Mouse (Mus musculus) liver, embryonic 14.5 days (tissue): Measurements from ENCODE around the gene Chst11. TPM values are rescaled to one million over a fixed set of nuclear protein-coding genes. Genes with fewer than 3 reads are reported as not detected.

ENCODE experiments used
- ATAC-seq: fragments of 200-750 bp; cut with Nextera tagmentation; 2 replicates; pipeline ENCODE4 v1.8.0; 2017; ENCODE audit warnings: moderate number of reproducible peaks, mild to moderate bottlenecking, moderate library complexity; ENCODE audit not compliant: insufficient read depth
- DNase-seq, 3 experiments: peaks; one replicate each; pipeline ENCODE4 v3.0.0-alpha.2; 2012 to 2013; ENCODE audit warnings: low read depth in 3 of 3, low spot score in 3 of 3
- H3K27ac ChIP-seq: fragments of 300-500 bp; sonication (generic); 2 replicates; pipeline ENCODE4 v1.5.1; 2014; ENCODE audit warnings: moderate library complexity, mild to moderate bottlenecking, control low read depth, inconsistent platforms
- H3K27me3 ChIP-seq: fragments of 300-500 bp; sonication (generic); 2 replicates; pipeline ENCODE4 v1.6.1; 2014; ENCODE audit warnings: mild to moderate bottlenecking, low read length, moderate library complexity; ENCODE audit not compliant: control insufficient read depth, insufficient read depth
- H3K36me3 ChIP-seq: fragments of 300-500 bp; sonication (generic); replicated peaks from 2 replicates; pipeline ENCODE4 v1.6.1; 2014; ENCODE audit warnings: low read depth; ENCODE audit not compliant: control insufficient read depth, insufficient read depth
- H3K4me1 ChIP-seq, 2 experiments: fragments of 200-500 bp in 1 of 2; fragments of 300-500 bp in 1 of 2; sonication (generic) in 1 of 2; replicated peaks; 2 replicates each; pipeline ENCODE4 v1.6.1; 2012 to 2014; ENCODE audit warnings: antibody characterized with exemption in 1 of 2, inconsistent platforms in 1 of 2, low read length in 1 of 2; ENCODE audit not compliant: control insufficient read depth in 2 of 2, insufficient read depth in 2 of 2
- H3K4me2 ChIP-seq: fragments of 300-500 bp; sonication (generic); 2 replicates; pipeline ENCODE4 v1.6.1; 2014; ENCODE audit warnings: low read depth, mild to moderate bottlenecking, control low read depth, moderate library complexity
- H3K4me3 ChIP-seq, 2 experiments: fragments of 200-500 bp in 1 of 2; fragments of 300-500 bp in 1 of 2; sonication (generic) in 1 of 2; 2 replicates each; pipeline ENCODE4 v1.5.1; 2012 to 2014; ENCODE audit warnings: low read depth in 2 of 2, low read length in 2 of 2, mild to moderate bottlenecking in 2 of 2, control low read depth in 1 of 2, inconsistent platforms in 1 of 2, moderate library complexity in 1 of 2; ENCODE audit not compliant: insufficient read depth in 1 of 2
- H3K9ac ChIP-seq: fragments of 300-500 bp; sonication (generic); replicated peaks from 2 replicates; pipeline ENCODE4 v1.6.1; 2014; ENCODE audit warnings: mild to moderate bottlenecking, control low read depth, moderate library complexity
- H3K9me3 ChIP-seq: fragments of 300-500 bp; sonication (generic); 2 replicates; pipeline ENCODE4 v1.6.1; 2016; ENCODE audit warnings: low read length, mixed read lengths; ENCODE audit not compliant: control insufficient read depth
- CTCF ChIP-seq: IDR thresholded peaks from 2 replicates; pipeline ENCODE4 v1.5.1; 2016; ENCODE audit warnings: antibody characterized with exemption, low read depth, control low read depth
- EP300 ChIP-seq: IDR thresholded peaks from 2 replicates; pipeline ENCODE4 v1.6.1; 2016; ENCODE audit warnings: antibody characterized with exemption, low read depth
- WGBS: fragments of 180-500 bp; shearing (Covaris S2); extraction: QIAGEN DNeasy Blood & Tissue Kit; methylation state at CpG from one replicate; pipeline ENCODE4 v1.1.7; 2014; ENCODE audit not compliant: insufficient replicate concordance; 5-methylcytosine and 5-hydroxymethylcytosine counted together
- polyA plus RNA-seq, 2 experiments: library from polyadenylated mRNA; depleted of rRNA in 1 of 2; stranded (reverse) in 1 of 2; unstranded in 1 of 2; fragments of >200 nt; fragmentation: Nextera tagmentation in 1 of 2; extraction: Ambion mirVana in 1 of 2; gene quantifications; 2 replicates each; pipeline versions ENCODE4 v1.2.1 to v1.2.3; 2012 to 2014

Chst11 gene
- polyA plus RNA-seq, 2 experiments, result 1.8 to 5.2 TPM

GRCm38 (mm10) chr10:83027673-83028072, 42.4 kb downstream of the Chst11 start:
- H3K9ac ChIP-seq, result no peak overlapping the region; the same call in 1 of the 2 replicates
- peak overlapping the region; percentile 1; the same call in 1 of the 2 replicates for H3K4me2 ChIP-seq
- H3K4me1 ChIP-seq, result peaks cover 20 to 22% of the 10 kb centered on the region in 2 experiments; a peak in 3 of 4 replicates
- TF ChIP-seq CTCF, result no peak
- peak; percentile 72 for TF ChIP-seq EP300
- ATAC-seq (peak; percentile 60), DNase-seq (no peak)
- no peaks in the 10 kb centered on the region for H3K36me3 ChIP-seq
- 43% methylated on average over 6 of the region's 6 CpGs for WGBS
- no peak overlapping the region for H3K4me3 ChIP-seq
- no peaks in the 10 kb centered on the region for H3K27me3 ChIP-seq
- H3K9me3 ChIP-seq, result no peaks in the 10 kb centered on the region
- no peak overlapping the region for H3K27ac ChIP-seq

GRCm38 (mm10) chr10:83030103-83030661, 44.9 kb downstream of the Chst11 start:
- Histone ChIP-seq H3K4me2 (no peak overlapping the region), H3K27ac (no peak overlapping the region), H3K9me3 (no peaks in the 10 kb centered on the region), H3K36me3 (no peaks in the 10 kb centered on the region), H3K9ac (no peak overlapping the region), H3K27me3 (no peaks in the 10 kb centered on the region), H3K4me1 (peaks cover 19 to 25% of the 10 kb centered on the region in 2 experiments; a peak in 3 of 4 replicates), H3K4me3 (no peak overlapping the region)
- TF ChIP-seq CTCF (no peak), EP300 (no peak)
- whole genome bisulfite sequencing, result 59% methylated on average over 5 of the region's 5 CpGs
- ATAC-seq (no peak), DNase-seq (no peak)

GRCm38 (mm10) chr10:83030928-83031327, 45.6 kb downstream of the Chst11 start:
- H3K9ac ChIP-seq, result no peak overlapping the region
- H3K36me3 ChIP-seq, result no peaks in the 10 kb centered on the region
- H3K4me1 ChIP-seq, result peaks cover 19 to 25% of the 10 kb centered on the region in 2 experiments; a peak in 3 of 4 replicates
- DNase-seq (no peak), ATAC-seq (no peak)
- no peak overlapping the region for H3K27ac ChIP-seq
- 68% methylated on average over 6 of the region's 6 CpGs for WGBS
- TF ChIP-seq EP300, result no peak
- no peak for TF ChIP-seq CTCF
- H3K27me3 ChIP-seq, result no peaks in the 10 kb centered on the region
- no peaks in the 10 kb centered on the region for H3K9me3 ChIP-seq
- H3K4me2 ChIP-seq, result no peak overlapping the region
- H3K4me3 ChIP-seq, result no peak overlapping the region

GRCm38 (mm10) chr10:83031561-83031960, 46.3 kb downstream of the Chst11 start:
- Histone ChIP-seq H3K4me3 (no peak overlapping the region), H3K9ac (no peak overlapping the region; the same call in 1 of the 2 replicates), H3K27me3 (no peaks in the 10 kb centered on the region), H3K4me1 (peaks cover 19 to 25% of the 10 kb centered on the region in 2 experiments; a peak in 3 of 4 replicates), H3K4me2 (no peak overlapping the region), H3K36me3 (no peaks in the 10 kb centered on the region), H3K9me3 (no peaks in the 10 kb centered on the region), H3K27ac (no peak overlapping the region)
- TF ChIP-seq EP300 (no peak), CTCF (no peak)
- ATAC-seq, result no peak
- WGBS, result 76% methylated on average over 4 of the region's 4 CpGs
- no peak for DNase-seq

- no peaks in the 10 kb centered on the region for H3K9me3 ChIP-seq
- no peak overlapping the region for H3K4me2 ChIP-seq
- H3K27ac ChIP-seq, result no peak overlapping the region
- ATAC-seq (no peak), DNase-seq (no peak)
- H3K4me1 ChIP-seq, result peaks cover 15 to 20% of the 10 kb centered on the region in 2 experiments; a peak in 3 of 4 replicates
- H3K36me3 ChIP-seq, result no peaks in the 10 kb centered on the region
- H3K27me3 ChIP-seq, result no peaks in the 10 kb centered on the region
- TF ChIP-seq CTCF, result no peak
- no peak overlapping the region for H3K9ac ChIP-seq
- no peak overlapping the region for H3K4me3 ChIP-seq
- 73% methylated on average over 10 of the region's 10 CpGs for WGBS
These were observed 47.3 kb downstream of the Chst11 start for GRCm38 (mm10) chr10:83032559-83032958.
